Mouse (Mus musculus) forebrain, embryonic 12.5 days (tissue): ENCODE data around the gene Mettl16. TPM values are rescaled to one million over a fixed set of nuclear protein-coding genes. Genes with fewer than 3 reads are reported as not detected.

Source experiments
- ATAC-seq: fragments of 200-750 bp; cut with Nextera tagmentation; 2 replicates; pipeline ENCODE4 v1.8.0; 2017; ENCODE audit warnings: moderate TSS enrichment; ENCODE audit not compliant: low FRiP score
- H3K27ac ChIP-seq: fragments of 300-500 bp; sonication (generic); 2 replicates; pipeline ENCODE4 v1.5.1; 2016; ENCODE audit warnings: mild to moderate bottlenecking
- H3K27me3 ChIP-seq: fragments of 300-500 bp; sonication (generic); 2 replicates; pipeline ENCODE4 v1.6.1; 2016; ENCODE audit warnings: mild to moderate bottlenecking
- H3K36me3 ChIP-seq: fragments of 300-500 bp; sonication (generic); replicated peaks from 2 replicates; pipeline ENCODE4 v1.6.1; 2016; ENCODE audit warnings: mild to moderate bottlenecking
- H3K4me1 ChIP-seq: fragments of 300-500 bp; sonication (generic); 2 replicates; pipeline ENCODE4 v1.6.1; 2016
- H3K4me2 ChIP-seq: fragments of 300-500 bp; sonication (generic); 2 replicates; pipeline ENCODE4 v1.6.1; 2016; ENCODE audit warnings: mild to moderate bottlenecking, moderate library complexity
- H3K4me3 ChIP-seq: fragments of 300-500 bp; sonication (generic); replicated peaks from 2 replicates; pipeline ENCODE4 v1.5.1; 2016; ENCODE audit warnings: mild to moderate bottlenecking
- H3K9ac ChIP-seq: fragments of 300-500 bp; sonication (generic); 2 replicates; pipeline ENCODE4 v1.6.1; 2016; ENCODE audit warnings: mild to moderate bottlenecking
- H3K9me3 ChIP-seq: fragments of 300-500 bp; sonication (generic); 2 replicates; pipeline ENCODE4 v1.6.1; 2016
- WGBS: fragments of 180-500 bp; shearing (Covaris S2); methylation state at CpG from one replicate; pipeline ENCODE4 v1.1.7; 2016; 5-methylcytosine and 5-hydroxymethylcytosine counted together
- polyA plus RNA-seq: library from polyadenylated mRNA; unstranded; fragments of >200 nt; fragmentation: Nextera tagmentation; extraction: Ambion mirVana; gene quantifications from 2 replicates; pipeline ENCODE4 v1.2.1, GENCODE M21; 2016

Gene Mettl16
- polyA plus RNA-seq: 56.6 and 60.4 TPM in 2 replicates

- H3K27me3 ChIP-seq: no peaks in the 10 kb centered on the region
- peaks cover 16% of the 10 kb centered on the region for H3K4me1 ChIP-seq
- peak within 1 kb of the TSS; percentile 77 for H3K4me3 ChIP-seq
- ATAC-seq: peak; percentile 97
- no peaks in the 10 kb centered on the region for H3K9me3 ChIP-seq
- peaks cover 27% of the 10 kb centered on the region for H3K36me3 ChIP-seq
- H3K27ac ChIP-seq: peak within 1 kb of the TSS; percentile 91
- WGBS: under 1% methylated on average over 43 of the region's 43 CpGs
- peak within 1 kb of the TSS; percentile 87 for H3K9ac ChIP-seq
- peak within 1 kb of the TSS; percentile 72 for H3K4me2 ChIP-seq
Observed at GRCm38 (mm10) chr11:74770595-74771207, at the start of gene Mettl16. Gene Mettl16 (plus strand): TSS chr11:74770830.

DNA sequence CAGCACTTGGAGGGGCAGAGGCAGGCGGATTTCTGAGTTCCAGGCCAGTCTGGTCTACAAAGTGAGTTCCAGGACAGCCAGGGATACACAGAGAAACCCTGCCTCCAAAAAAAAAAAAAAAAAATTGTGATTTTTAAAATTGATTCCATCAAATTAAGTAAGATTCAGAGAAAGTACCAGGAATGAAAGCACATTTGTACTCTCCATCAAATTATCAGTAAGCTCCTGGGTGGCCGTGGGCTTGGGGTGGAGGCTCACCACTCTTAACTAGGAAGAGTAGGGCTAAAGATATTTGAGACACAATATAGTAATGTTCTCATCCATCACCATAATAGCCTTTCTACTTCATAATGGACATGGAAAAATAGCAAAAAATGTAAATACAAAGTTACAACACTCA lies 49.5 kb upstream of the Mettl16 start:
- no peaks in the 10 kb centered on the region for H3K9me3 ChIP-seq
- 0 out of 2 replicates have a peak overlapping the region, but pooled peaks have one; percentile 19 for H3K4me2 ChIP-seq
- 77% methylated on average over 2 of the region's 2 CpGs for WGBS
- no peak overlapping the region for H3K9ac ChIP-seq
- H3K36me3 ChIP-seq: no peaks in the 10 kb centered on the region
- H3K4me1 ChIP-seq: peaks cover 29% of the 10 kb centered on the region
- H3K27ac ChIP-seq: no peak overlapping the region
- H3K27me3 ChIP-seq: no peaks in the 10 kb centered on the region
- no peak for ATAC-seq
- no peak overlapping the region for H3K4me3 ChIP-seq

- peak overlapping the region; percentile 37 for H3K4me3 ChIP-seq
- peak overlapping the region; percentile 85 for H3K4me2 ChIP-seq
- 33% methylated on average over 3 of the region's 3 CpGs for WGBS
- peaks cover 29% of the 10 kb centered on the region for H3K4me1 ChIP-seq
- H3K9me3 ChIP-seq: no peaks in the 10 kb centered on the region
- H3K9ac ChIP-seq: peak overlapping the region; percentile 50; the same call in 1 of the 2 replicates
- H3K27me3 ChIP-seq: no peaks in the 10 kb centered on the region
- ATAC-seq: no peak
- H3K27ac ChIP-seq: no peak overlapping the region
- no peaks in the 10 kb centered on the region for H3K36me3 ChIP-seq
Observed at GRCm38 (mm10) chr11:74721971-74722370, 48.7 kb upstream of the Mettl16 start.

DNA sequence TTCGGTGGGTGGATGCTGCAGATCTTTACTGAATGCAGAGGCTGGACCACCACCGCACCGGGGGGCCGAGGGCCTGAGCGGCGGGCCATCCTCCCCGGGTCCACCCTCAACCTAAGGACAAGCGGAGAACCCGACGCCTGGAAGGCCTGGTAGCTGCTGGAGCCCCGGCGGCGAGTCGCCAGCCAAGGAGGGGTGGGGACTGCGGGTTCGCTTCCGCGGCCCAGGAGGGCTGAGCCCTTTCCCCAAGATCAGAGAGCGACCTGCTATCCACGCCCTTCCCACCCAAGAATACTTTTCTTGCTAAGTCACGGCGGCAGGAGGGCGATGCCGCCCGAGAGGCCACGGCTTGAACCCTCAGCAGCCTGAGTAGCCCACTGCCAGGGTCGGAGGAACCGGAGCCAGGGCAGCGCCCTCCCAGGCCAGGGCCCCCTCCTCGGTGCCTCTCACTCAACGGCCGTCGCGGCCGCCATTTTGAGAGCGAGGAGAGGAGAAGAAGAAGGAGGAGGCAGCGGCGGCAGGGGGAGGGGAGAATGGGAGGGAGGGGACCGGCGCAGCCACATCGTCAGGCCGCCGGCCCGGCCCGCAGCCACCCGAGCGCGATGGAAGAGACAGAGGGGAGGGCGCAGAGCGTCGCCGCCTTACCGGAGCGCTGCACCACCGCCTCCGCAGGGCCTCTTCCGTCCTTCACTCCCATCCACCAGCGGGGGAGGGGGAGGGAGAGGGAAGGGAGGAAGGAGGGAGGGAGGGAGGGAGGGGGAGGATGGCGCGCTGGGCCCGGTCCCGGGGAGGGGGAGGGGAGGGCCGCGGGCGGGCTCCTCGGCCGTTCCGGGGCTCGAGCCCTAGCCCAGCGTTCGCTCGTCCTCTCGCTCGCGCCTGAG lies 47.0 kb upstream of the Mettl16 start:
- peak overlapping the region; percentile 85 for H3K4me2 ChIP-seq
- peaks cover 29% of the 10 kb centered on the region for H3K4me1 ChIP-seq
- no peaks in the 10 kb centered on the region for H3K36me3 ChIP-seq
- ATAC-seq: peak; percentile 82
- peak overlapping the region; percentile 98 for H3K9ac ChIP-seq
- under 1% methylated on average over 47 of the region's 75 CpGs for WGBS
- H3K27me3 ChIP-seq: no peaks in the 10 kb centered on the region
- H3K27ac ChIP-seq: peak overlapping the region; percentile 100
- peak overlapping the region; percentile 84 for H3K4me3 ChIP-seq
- no peaks in the 10 kb centered on the region for H3K9me3 ChIP-seq

DNA sequence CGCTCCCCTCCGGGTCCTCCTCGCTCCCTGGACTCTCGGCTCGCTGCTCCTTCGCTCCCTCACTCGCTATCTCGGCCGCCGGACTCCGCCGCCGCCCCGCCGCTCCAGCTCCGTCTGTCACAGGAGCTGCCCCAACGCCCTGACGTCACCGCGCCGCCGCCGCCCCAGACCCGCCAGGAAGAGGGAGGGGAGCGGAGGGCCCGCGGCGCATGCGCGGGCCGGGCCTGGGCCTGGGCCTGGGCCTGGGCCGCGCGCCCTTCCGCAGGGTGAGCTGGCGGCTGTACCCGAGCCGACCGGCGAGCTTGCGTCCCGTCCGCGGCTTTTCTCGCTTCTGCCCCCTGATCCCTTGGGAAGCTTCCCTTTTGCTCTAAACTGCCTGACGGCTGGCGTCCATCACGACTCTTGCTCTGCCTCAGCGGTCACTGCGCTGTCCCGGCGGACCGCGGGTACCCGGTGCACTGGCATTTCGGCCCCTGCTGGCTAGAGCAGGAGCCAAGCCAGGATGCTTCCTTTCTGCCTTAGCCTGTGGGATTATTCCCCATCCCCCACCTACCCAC lies 46.3 kb upstream of the Mettl16 start, which contains the start of gene Pafah1b1:
TSS of gene Pafah1b1 (minus strand) at position 436 of the 557 bp plus-strand sequence.
- H3K36me3 ChIP-seq: no peaks in the 10 kb centered on the region
- no peaks in the 10 kb centered on the region for H3K9me3 ChIP-seq
- peaks cover 29% of the 10 kb centered on the region for H3K4me1 ChIP-seq
- H3K9ac ChIP-seq: peak within 1 kb of the TSS; percentile 98
- peak; percentile 99 for ATAC-seq
- H3K4me2 ChIP-seq: peak within 1 kb of the TSS; percentile 85
- peak within 1 kb of the TSS; percentile 100 for H3K27ac ChIP-seq
- peak within 1 kb of the TSS; percentile 84 for H3K4me3 ChIP-seq
- under 1% methylated on average over 40 of the region's 56 CpGs for WGBS
- no peaks in the 10 kb centered on the region for H3K27me3 ChIP-seq

DNA sequence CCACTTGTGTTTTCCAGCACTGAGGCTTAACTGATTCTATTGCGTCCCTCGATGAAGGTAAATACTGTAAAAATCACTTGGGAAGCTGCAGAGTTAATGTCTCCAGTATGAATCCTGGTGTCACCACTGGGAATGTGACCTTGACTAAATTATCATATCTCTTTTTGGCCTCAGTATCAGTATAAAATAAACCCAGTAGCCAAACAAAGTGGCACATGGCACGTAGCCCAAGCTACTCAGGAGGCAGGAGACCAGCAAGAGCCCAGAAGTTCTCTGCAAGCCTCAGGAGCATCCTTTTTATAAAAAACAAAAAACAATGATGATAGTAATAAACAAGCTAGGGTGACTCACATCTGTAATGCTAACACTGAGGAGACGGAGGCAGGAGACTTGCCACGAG lies 45.4 kb upstream of the Mettl16 start:
- Histone ChIP-seq H3K4me3 (no peak overlapping the region), H3K9me3 (no peaks in the 10 kb centered on the region), H3K36me3 (no peaks in the 10 kb centered on the region), H3K27me3 (no peaks in the 10 kb centered on the region), H3K27ac (peak overlapping the region; percentile 50; the same call in 1 of the 2 replicates), H3K4me1 (peaks cover 23% of the 10 kb centered on the region), H3K9ac (peak overlapping the region; percentile 98; the same call in 1 of the 2 replicates), H3K4me2 (no peak overlapping the region)
- WGBS: 62% methylated on average over 5 of the region's 5 CpGs
- ATAC-seq: no peak

DNA sequence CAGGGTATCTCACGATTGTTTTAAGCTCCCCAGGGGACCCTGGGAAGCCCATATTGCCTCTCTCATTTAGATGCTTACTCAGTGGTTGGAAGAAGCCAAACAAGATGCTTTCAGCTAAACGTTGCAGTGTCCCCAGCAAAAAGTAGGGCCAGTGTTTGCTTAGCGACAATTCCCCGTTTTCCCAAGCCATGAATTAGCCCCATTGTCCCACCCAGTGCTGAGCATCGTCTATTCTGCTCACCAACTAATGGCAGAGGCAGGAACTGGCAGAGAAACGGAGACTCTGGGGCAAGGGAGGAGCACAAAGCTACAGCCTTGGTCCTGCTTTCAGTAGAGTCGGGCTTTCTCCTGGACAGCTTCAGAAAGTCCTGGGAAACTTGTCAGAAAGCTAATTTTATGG lies 35.7 kb upstream of the Mettl16 start:
- WGBS: 12% methylated on average over 7 of the region's 7 CpGs
- Histone ChIP-seq H3K36me3 (no peaks in the 10 kb centered on the region), H3K27me3 (no peaks in the 10 kb centered on the region), H3K4me2 (peak overlapping the region; percentile 5; the same call in 1 of the 2 replicates), H3K9me3 (no peaks in the 10 kb centered on the region), H3K9ac (no peak overlapping the region), H3K4me1 (peaks cover 10% of the 10 kb centered on the region; the same call in 1 of the 2 replicates), H3K4me3 (no peak overlapping the region), H3K27ac (0 out of 2 replicates have a peak overlapping the region, but pooled peaks have one; percentile 25)
- no peak for ATAC-seq

DNA sequence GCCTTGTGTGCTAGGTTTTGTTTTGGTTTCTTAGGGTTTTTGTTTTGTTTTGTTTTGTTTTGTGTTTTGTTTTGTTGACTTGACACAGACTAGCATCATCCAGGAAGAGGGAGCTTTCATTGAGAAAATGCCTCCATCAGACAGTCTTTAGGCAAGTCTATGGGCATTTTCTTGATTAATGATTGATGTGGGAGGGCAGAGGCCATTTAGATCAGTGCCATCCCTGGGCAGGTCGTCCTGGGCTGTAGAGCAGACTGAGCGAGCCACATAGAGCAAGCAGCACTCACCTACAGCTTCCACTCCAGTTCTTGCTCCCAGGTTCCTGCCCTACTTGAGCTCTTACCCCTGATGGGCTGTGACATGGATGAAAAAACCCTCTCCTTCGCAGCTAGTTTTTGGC lies 32.8 kb upstream of the Mettl16 start:
- H3K4me3 ChIP-seq: no peak overlapping the region
- no peaks in the 10 kb centered on the region for H3K36me3 ChIP-seq
- no peaks in the 10 kb centered on the region for H3K27me3 ChIP-seq
- ATAC-seq: no peak
- H3K4me1 ChIP-seq: peaks cover 10% of the 10 kb centered on the region; the same call in 1 of the 2 replicates
- no peak overlapping the region for H3K4me2 ChIP-seq
- WGBS: 63% methylated on average over 3 of the region's 3 CpGs
- H3K9ac ChIP-seq: no peak overlapping the region
- no peak overlapping the region for H3K27ac ChIP-seq
- H3K9me3 ChIP-seq: no peaks in the 10 kb centered on the region

DNA sequence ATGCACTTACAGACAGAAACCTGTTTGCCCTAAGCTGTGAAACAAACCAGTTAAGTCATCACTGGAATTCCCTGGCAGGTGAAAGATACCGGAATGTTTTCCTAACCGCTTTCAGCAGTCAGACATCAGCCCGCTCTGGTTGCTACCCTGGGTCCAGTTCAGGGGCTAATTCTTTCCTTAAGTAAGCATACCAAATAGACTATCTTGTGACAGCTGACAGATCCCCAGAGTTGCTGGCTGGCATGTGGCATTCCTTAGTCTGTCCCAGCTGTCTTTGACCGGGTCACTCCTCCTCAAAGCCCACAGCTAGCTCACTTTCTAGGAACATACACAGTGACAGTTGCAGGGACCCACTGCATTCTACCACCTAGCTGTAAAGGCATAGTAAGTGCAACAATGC lies 22.6 kb upstream of the Mettl16 start:
- Histone ChIP-seq H3K9ac (no peak overlapping the region), H3K27me3 (no peaks in the 10 kb centered on the region), H3K4me1 (peaks cover 11% of the 10 kb centered on the region), H3K36me3 (no peaks in the 10 kb centered on the region), H3K4me2 (no peak overlapping the region), H3K27ac (no peak overlapping the region), H3K9me3 (no peaks in the 10 kb centered on the region), H3K4me3 (no peak overlapping the region)
- no peak for ATAC-seq
- 76% methylated on average over 4 of the region's 4 CpGs for WGBS

DNA sequence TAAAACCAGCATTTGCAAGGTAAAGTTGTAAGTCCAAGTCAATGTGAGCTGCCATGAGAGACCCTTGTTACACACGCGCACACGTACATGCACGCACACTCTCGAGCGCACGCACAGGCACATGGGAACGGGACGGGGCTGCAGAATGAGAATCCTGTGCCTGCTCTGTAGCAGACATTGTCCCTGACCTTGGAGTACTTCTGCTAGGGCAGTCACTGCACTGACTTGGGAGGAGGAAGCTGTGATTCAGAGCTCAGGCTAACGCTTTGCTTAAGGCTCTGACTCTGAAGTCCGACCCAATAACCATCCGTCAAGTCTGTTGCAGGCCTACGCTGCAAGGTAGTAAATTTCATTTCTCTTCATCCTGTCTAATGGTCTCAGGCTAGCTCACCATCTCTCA lies 21.4 kb upstream of the Mettl16 start:
- H3K4me1 ChIP-seq: peaks cover 11% of the 10 kb centered on the region
- no peak overlapping the region for H3K9ac ChIP-seq
- no peak for ATAC-seq
- no peaks in the 10 kb centered on the region for H3K9me3 ChIP-seq
- H3K27ac ChIP-seq: no peak overlapping the region
- no peak overlapping the region for H3K4me3 ChIP-seq
- H3K27me3 ChIP-seq: no peaks in the 10 kb centered on the region
- H3K36me3 ChIP-seq: no peaks in the 10 kb centered on the region
- no peak overlapping the region for H3K4me2 ChIP-seq
- WGBS: 95% methylated on average over 13 of the region's 13 CpGs

DNA sequence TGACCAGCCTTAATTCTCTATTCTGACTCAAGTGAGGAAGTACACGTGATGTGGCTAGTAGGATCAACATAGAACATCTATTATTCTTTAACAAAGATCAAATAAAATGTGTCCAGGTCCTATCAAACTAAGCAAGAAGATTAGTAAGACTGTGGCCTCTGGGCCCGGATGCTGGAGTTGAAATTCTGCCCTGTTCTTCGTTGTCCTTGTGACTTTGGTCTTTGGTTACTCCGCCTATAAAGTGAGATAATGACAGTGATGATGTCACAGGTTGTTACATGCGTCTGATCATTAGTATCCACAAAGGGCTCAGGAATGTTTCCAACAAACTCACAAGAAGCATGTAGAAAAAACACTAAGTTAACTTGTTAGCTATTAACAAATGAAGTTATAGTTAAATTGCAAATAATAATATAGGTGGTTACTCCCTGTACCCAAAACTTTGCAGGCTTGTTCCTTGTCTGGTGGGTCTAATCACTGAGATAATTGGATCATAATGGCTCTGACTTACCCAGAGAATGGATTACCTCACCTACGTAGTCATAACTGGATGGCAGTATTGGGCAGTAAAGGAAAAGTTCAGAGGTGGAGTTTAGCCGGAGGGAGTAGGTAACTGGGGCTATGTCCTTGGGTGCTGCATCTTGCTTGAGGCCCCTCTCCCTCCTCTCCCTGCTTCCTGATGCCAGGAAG lies 19.8 kb upstream of the Mettl16 start:
- Histone ChIP-seq H3K27ac (peak overlapping the region; percentile 83), H3K4me3 (no peak overlapping the region), H3K4me1 (peaks cover 11% of the 10 kb centered on the region), H3K4me2 (no peak overlapping the region), H3K27me3 (no peaks in the 10 kb centered on the region), H3K9me3 (no peaks in the 10 kb centered on the region), H3K36me3 (no peaks in the 10 kb centered on the region), H3K9ac (no peak overlapping the region)
- 78% methylated on average over 7 of the region's 7 CpGs for WGBS
- no peak for ATAC-seq
